Mouse (Mus musculus) lung, postnatal 25 days (tissue): ENCODE results near the gene Rnf123.

Experiments
- DNase-seq: peaks from one replicate; pipeline ENCODE4 v3.0.0; 2022; ENCODE audit warnings: low spot score

Gene Rnf123

GRCm38 (mm10) chr9:108062142-108062541 is 21.0 kb downstream of the Rnf123 start:
- DNase-seq = no peak

- DNase-seq = no peak
Measured at GRCm38 (mm10) chr9:108058291-108058690, 24.9 kb downstream of the Rnf123 start.

GRCm38 (mm10) chr9:108057262-108057562 is 25.9 kb downstream of the Rnf123 start:
- no peak for DNase-seq

- no peak for DNase-seq
Measured at GRCm38 (mm10) chr9:108056361-108057261, 26.5 kb downstream of the Rnf123 start.

- no peak for DNase-seq
Measured at GRCm38 (mm10) chr9:108055661-108056237, 27.4 kb downstream of the Rnf123 start.

GRCm38 (mm10) chr9:108055061-108055460 is 28.1 kb downstream of the Rnf123 start:
- no peak for DNase-seq

- DNase-seq = no peak
Measured at GRCm38 (mm10) chr9:108054331-108055040, 28.7 kb downstream of the Rnf123 start.

GRCm38 (mm10) chr9:108053665-108054225 is 29.4 kb downstream of the Rnf123 start:
- no peak for DNase-seq

- DNase-seq = peak; percentile 97
Measured at GRCm38 (mm10) chr9:108052885-108053664, 30.1 kb downstream of the Rnf123 start, which contains the start of gene Amigo3. Gene Amigo3 (plus strand): TSS chr9:108053159.

- no peak for DNase-seq
Measured at GRCm38 (mm10) chr9:108052411-108052810, 30.7 kb downstream of the Rnf123 start.

GRCm38 (mm10) chr9:108051931-108052220 is 31.3 kb downstream of the Rnf123 start:
- no peak for DNase-seq

- no peak for DNase-seq
Measured at GRCm38 (mm10) chr9:108051184-108051930, 31.8 kb downstream of the Rnf123 start.

- no peak for DNase-seq
Measured at GRCm38 (mm10) chr9:108049561-108050251, 33.4 kb downstream of the Rnf123 start.

GRCm38 (mm10) chr9:108049016-108049455 is 34.1 kb downstream of the Rnf123 start, which contains the start of gene Gmppb:
Gene Gmppb (plus strand): TSS chr9:108049242.
- DNase-seq = peak; percentile 98

GRCm38 (mm10) chr9:108048566-108048955 is 34.6 kb downstream of the Rnf123 start:
- no peak for DNase-seq

- DNase-seq = no peak
Measured at GRCm38 (mm10) chr9:108047601-108048565, 35.3 kb downstream of the Rnf123 start.

GRCm38 (mm10) chr9:108046582-108046981 is 36.6 kb downstream of the Rnf123 start:
- DNase-seq = no peak

- DNase-seq = no peak
Measured at GRCm38 (mm10) chr9:108044751-108045492, 38.2 kb downstream of the Rnf123 start.
